Mouse (Mus musculus): ENCODE data around the gene Zdhhc23. TPM values are rescaled to one million over a fixed set of nuclear protein-coding genes. Genes with fewer than 3 reads are reported as not detected.

Gene Zdhhc23
- total RNA-seq, 2 experiments from 2014 or later = 0.08 to 0.20 TPM

- no peak for DNase-seq (ENCODE audit: low spot score in 2 of 2)
Measured at GRCm38 (mm10) chr16:43971189-43971588, 8.4 kb downstream of the Zdhhc23 start.

GRCm38 (mm10) chr16:43970426-43970825 is 9.2 kb downstream of the Zdhhc23 start:
- no peak for DNase-seq (ENCODE audit: low spot score in 2 of 2)

DNA sequence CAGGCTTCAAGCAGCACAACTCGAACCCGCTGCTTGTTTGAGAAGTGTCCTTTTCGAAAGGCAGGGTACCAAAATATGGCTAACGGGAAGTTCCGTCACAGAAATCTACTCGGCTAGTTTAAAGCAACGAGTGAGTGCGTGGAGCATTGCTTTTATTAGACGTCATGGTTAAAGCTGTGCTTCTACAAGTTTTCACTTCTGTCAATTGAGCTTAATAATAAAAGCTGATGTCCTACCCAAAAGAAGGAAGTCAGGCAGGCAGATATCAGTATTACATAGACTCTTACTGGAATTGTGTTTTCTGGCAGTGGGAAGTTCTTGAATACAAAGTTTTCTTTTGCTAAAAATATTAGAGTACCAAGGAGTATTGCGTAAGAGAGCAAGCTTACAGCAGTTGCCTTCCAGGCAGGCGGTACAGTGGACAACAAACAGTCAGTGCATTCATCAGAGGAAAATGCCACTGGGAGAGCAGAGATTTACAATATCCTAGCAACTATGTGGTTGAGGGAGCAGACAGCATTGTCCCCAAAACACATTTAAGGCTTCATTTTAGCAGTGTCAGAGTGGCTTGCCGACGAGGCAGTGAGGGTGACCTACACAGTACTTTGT is 13.7 kb downstream of the Zdhhc23 start:
- DNase-seq (ENCODE audit: low spot score in 2 of 2) = no peak

DNA sequence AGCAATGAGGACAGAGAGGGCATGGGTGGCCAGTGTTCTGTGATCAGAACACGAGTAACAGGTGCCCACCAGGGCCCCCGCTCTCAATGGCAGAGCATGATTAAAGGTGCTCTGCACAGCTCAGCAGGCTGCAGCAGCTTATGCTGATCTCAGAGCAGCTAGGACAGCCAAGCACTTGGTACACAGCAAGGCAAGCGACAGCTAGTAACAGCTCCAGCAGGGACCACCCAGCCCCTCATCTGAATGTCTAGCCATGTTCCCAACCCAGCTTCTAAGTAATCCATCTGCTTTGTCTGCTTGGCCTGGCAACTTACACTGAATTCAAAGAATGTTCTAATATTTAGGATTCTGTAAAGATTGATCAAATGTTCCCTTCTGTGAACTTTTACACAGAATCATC is 15.8 kb downstream of the Zdhhc23 start:
- DNase-seq (ENCODE audit: low spot score in 2 of 2) = no peak

GRCm38 (mm10) chr16:43963291-43963690 is 16.3 kb downstream of the Zdhhc23 start:
- no peak for DNase-seq (ENCODE audit: low spot score in 2 of 2)

GRCm38 (mm10) chr16:43958038-43958437 is 21.6 kb downstream of the Zdhhc23 start:
- DNase-seq (ENCODE audit: low spot score in 2 of 2) = no peak

- no peak for DNase-seq (ENCODE audit: low spot score in 2 of 2)
Measured at GRCm38 (mm10) chr16:43954913-43955312, 24.7 kb downstream of the Zdhhc23 start.

DNA sequence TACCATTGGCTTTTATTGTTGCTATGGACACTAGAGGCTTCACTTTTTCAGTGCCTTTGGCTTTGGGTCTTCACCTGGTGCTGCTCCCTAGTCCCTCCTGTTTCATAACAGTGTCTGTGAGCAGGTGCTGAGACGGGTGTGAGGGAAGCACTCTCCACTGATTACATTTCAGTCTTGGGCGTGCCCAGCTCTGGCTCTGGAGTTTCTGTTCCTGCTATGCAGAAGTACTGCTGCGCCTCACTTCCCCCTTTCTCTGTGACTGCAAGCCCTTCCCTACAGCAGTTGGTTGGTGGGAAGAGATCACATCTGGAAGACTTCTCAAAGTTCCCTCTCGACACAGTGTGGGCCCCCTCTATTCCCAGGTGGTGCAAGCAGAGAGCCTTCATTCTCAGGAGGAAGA is 28.0 kb downstream of the Zdhhc23 start:
- DNase-seq (ENCODE audit: low spot score in 2 of 2) = no peak

DNA sequence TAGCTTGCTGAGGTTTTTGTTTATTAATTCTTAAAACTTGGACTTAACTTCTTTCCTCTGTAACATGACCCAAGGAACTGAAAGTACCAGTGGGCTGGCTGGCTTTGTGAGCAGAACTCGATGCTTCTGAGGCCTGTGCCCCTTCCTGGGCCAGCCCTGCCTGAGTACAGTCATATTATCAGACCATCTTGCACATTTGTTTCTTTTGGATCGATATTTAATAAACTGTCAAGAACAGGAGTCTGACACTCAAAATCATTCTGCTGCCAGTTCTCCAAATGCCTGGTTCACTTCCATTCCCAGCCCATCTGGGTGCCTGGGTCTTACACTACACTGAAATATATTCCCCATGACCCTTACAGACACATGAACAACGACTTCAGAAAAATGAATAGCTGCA is 33.7 kb downstream of the Zdhhc23 start:
- DNase-seq (ENCODE audit: low spot score in 2 of 2) = no peak

- DNase-seq (ENCODE audit: low spot score in 2 of 2) = no peak
Measured at GRCm38 (mm10) chr16:43945351-43945750, 34.2 kb downstream of the Zdhhc23 start.

DNA sequence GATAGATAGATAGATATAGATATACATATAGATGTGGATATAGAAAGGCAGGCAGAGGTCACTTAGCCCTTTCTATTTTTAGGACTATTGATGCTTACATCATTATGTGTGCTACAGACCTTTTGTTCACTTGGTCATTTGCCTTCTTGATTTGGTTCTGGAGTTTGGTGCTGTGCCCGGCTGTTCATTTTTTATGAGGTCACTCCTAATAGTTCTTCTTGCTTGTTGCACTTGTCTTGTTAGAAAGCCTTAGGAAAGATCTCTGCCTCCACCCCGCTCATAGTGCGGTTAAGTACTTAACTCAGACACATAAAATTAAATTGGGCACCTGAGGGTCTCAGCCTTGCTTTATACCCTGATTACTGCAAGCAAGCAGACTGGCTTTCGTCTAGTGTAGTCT is 38.7 kb downstream of the Zdhhc23 start:
- no peak for DNase-seq (ENCODE audit: low spot score in 2 of 2)

DNA sequence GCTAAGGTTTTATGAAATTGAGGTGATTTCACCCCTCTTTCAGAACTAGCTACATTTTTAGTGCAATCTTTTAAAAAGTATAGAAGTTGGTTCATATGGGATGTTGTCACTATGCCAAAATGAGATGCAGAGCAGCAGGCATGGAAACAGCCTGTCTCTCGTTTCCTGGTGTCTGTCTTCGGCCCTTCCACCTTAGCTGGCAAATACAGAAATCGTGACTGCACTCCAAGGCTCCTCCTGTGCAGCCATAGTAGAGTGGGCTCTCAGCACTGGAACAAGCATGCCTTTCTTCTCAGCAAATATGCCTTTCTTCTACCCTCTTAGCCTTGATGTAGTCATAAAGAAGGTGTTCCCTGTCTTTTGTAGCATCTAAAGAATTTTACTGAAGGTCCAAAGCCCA is 43.7 kb downstream of the Zdhhc23 start:
- DNase-seq (ENCODE audit: low spot score in 2 of 2) = no peak

- no peak for DNase-seq (ENCODE audit: low spot score in 2 of 2)
Measured at GRCm38 (mm10) chr16:43935367-43935766, 44.2 kb downstream of the Zdhhc23 start.

DNA sequence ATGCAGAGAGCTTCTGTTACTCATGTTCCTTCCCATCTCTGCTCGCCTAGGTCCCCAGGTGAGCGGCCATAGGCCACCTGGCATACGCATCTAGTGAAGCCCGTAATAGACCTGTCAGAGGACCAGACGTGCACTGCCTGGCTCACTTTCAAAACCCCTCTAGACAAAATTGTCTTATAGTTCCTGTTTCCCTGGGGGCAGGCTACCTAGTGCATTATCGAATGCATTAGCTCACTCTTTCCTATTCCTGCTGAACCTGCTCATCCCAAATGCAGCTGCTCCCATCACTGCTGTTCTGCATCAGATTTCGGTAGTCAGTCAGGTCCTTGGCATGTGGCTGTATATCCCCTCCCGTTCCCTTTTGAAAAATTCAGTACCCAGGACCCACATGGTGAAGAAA is 44.7 kb downstream of the Zdhhc23 start:
- no peak for DNase-seq (ENCODE audit: low spot score in 2 of 2)

- no peak for DNase-seq (ENCODE audit: low spot score in 2 of 2)
Measured at GRCm38 (mm10) chr16:43933041-43933440, 46.5 kb downstream of the Zdhhc23 start.

DNA sequence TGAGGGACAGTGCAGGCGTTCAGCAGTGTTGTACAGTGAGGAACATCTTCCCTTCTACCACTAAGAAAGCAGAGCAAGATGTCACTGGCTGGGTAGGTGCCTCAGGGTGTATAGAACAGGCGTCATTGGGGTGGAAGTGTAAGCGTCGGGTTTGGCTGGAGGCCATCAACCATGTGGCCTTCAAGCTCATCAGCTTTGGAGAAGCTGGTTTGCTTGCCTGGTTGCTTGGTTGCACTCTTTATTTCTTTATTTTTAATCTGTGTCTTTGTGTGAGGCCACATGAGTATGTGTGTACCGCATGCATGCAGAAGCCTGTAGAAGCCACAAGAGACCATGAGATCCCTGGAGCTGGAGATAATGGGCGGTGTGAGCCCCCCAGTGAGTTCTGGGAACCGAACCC is 47.3 kb downstream of the Zdhhc23 start:
- no peak for DNase-seq (ENCODE audit: low spot score in 2 of 2)

- no peak for DNase-seq (ENCODE audit: low spot score in 2 of 2)
Measured at GRCm38 (mm10) chr16:43931502-43931901, 48.1 kb downstream of the Zdhhc23 start.

DNA sequence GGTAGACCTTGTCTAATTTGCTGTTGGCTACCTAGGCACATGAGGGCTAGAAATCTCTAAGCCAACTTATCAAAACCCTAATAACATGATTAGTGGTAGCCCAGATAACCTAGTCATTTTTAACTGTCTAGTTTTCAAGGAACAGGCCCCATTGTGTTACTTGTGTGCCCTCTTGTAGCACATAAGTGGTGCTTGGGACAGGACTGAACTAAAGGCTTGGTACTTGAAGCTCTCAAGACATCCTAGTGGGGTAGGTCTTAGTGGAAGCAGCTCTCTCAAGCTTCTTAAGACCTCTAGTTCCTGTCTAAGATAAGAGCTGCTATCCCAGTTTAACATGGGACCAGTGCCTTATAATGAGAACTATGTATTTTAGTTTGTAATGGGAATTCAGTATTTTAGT is 49.0 kb downstream of the Zdhhc23 start:
- no peak for DNase-seq (ENCODE audit: low spot score in 2 of 2)

GRCm38 (mm10) chr16:43926341-43926859 is 53.2 kb downstream of the Zdhhc23 start, which contains the start of gene Qtrt2:
TSS of gene Qtrt2 (minus strand) at chr16:43926809.
- no peak for DNase-seq (ENCODE audit: low spot score in 2 of 2)

DNA sequence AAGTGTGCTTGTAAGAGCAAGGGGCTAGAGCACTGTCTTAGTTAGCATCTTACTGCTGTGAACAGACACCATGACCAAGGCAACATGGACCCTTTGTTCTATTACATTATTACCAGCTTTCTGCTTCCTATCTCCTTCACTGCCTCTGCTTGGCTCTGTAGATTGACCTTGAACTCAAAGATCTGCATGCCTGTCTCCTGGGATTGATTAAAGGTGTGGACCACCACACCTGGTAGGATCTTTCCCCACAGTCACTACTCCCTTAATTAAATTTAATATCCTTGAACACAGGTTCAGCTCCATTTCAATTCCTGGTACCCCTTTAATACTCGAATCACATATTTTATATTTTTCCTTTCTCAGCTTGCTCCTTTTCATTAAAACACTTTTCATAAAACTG is 53.7 kb downstream of the Zdhhc23 start:
- no peak for DNase-seq (ENCODE audit: low spot score in 2 of 2)

- no peak for DNase-seq (ENCODE audit: low spot score in 2 of 2)
Measured at GRCm38 (mm10) chr16:43925001-43925558, 54.5 kb downstream of the Zdhhc23 start.

GRCm38 (mm10) chr16:43922630-43923029 is 57.0 kb downstream of the Zdhhc23 start:
- DNase-seq (ENCODE audit: low spot score in 2 of 2) = no peak

GRCm38 (mm10) chr16:43922024-43922423 is 57.6 kb downstream of the Zdhhc23 start:
- DNase-seq (ENCODE audit: low spot score in 2 of 2) = no peak
